Mouse (Mus musculus): ENCODE results near the gene Tmem127. TPM values are rescaled to one million over a fixed set of nuclear protein-coding genes. Genes with fewer than 3 reads are reported as not detected.
"Not testable (repeated sequence)": the region's sequence is repeated elsewhere in the genome, so short reads cannot be mapped to it uniquely, and the experiment has no call there.

Gene Tmem127
- total and polyA plus RNA-seq, 2 experiments from 2014 or later = 74.0 to 131 TPM

- ATAC-seq (ENCODE audit: low FRiP score) (peak; percentile 94), DNase-seq (ENCODE audit: low spot score) (peak; percentile 89)
- Histone ChIP-seq H3K27me3 (ENCODE audit: insufficient read depth, low read length) (no peaks in the 10 kb centered on the region), H3K36me3 (ENCODE audit: insufficient read depth, low read length) (no peaks in the 10 kb centered on the region), H3K4me2 (ENCODE audit: low read depth, low read length, poor library complexity, severe bottlenecking) (peak overlapping the region; percentile 78), H3K27ac (ENCODE audit: low read depth, low read length) (peak overlapping the region; percentile 95), H3K9me3 (ENCODE audit: low read length) (no peaks in the 10 kb centered on the region), H3K4me1 (ENCODE audit: insufficient read depth, low read length) (peaks cover 8% of the 10 kb centered on the region; the same call in 1 of the 2 replicates), H3K4me3 (ENCODE audit: low read depth, low read length) (peak overlapping the region; percentile 91), H3K9ac (replicated peaks; ENCODE audit: low read length, poor library complexity, severe bottlenecking) (peak overlapping the region; percentile 94)
- under 1% methylated on average over 58 of the region's 75 CpGs for WGBS
- no peak for TF ChIP-seq CTCF (IDR thresholded peaks at IDR 0.05)
Measured at GRCm38 (mm10) chr2:127270300-127271041, 22.8 kb downstream of the Tmem127 start.

- WGBS = 9% methylated on average over 8 of the region's 8 CpGs
- H3K9ac ChIP-seq (replicated peaks; ENCODE audit: low read length, poor library complexity, severe bottlenecking) = peak overlapping the region; percentile 94
- peak overlapping the region; percentile 91 for H3K4me3 ChIP-seq (ENCODE audit: low read depth, low read length)
- no peaks in the 10 kb centered on the region for H3K9me3 ChIP-seq (ENCODE audit: low read length)
- no peaks in the 10 kb centered on the region for H3K36me3 ChIP-seq (ENCODE audit: insufficient read depth, low read length)
- TF ChIP-seq CTCF (IDR thresholded peaks at IDR 0.05) = no peak
- ATAC-seq (ENCODE audit: low FRiP score) (no peak), DNase-seq (ENCODE audit: low spot score) (peak; percentile 63)
- H3K4me2 ChIP-seq (ENCODE audit: low read depth, low read length, poor library complexity, severe bottlenecking) = peak overlapping the region; percentile 78
- peak overlapping the region; percentile 95 for H3K27ac ChIP-seq (ENCODE audit: low read depth, low read length)
- no peaks in the 10 kb centered on the region for H3K27me3 ChIP-seq (ENCODE audit: insufficient read depth, low read length)
- peaks cover 8% of the 10 kb centered on the region; the same call in 1 of the 2 replicates for H3K4me1 ChIP-seq (ENCODE audit: insufficient read depth, low read length)
Measured at GRCm38 (mm10) chr2:127271042-127271515, 23.4 kb downstream of the Tmem127 start.

GRCm38 (mm10) chr2:127272049-127272448 is 24.3 kb downstream of the Tmem127 start:
- H3K9me3 ChIP-seq (ENCODE audit: low read length); H3K27me3 ChIP-seq (ENCODE audit: insufficient read depth, low read length); DNase-seq (ENCODE audit: low spot score); H3K9ac ChIP-seq (replicated peaks; ENCODE audit: low read length, poor library complexity, severe bottlenecking); H3K36me3 ChIP-seq (ENCODE audit: insufficient read depth, low read length); H3K4me2 ChIP-seq (ENCODE audit: low read depth, low read length, poor library complexity, severe bottlenecking); H3K4me3 ChIP-seq (ENCODE audit: low read depth, low read length); ATAC-seq (ENCODE audit: low FRiP score); H3K27ac ChIP-seq (ENCODE audit: low read depth, low read length); H3K4me1 ChIP-seq (ENCODE audit: insufficient read depth, low read length): not testable (repeated sequence)
- 92% methylated on average over 4 of the region's 4 CpGs for WGBS

- no peak overlapping the region for H3K4me3 ChIP-seq (ENCODE audit: low read depth, low read length)
- H3K27ac ChIP-seq (ENCODE audit: low read depth, low read length) = no peak overlapping the region
- H3K4me1 ChIP-seq (ENCODE audit: insufficient read depth, low read length) = peaks cover 8% of the 10 kb centered on the region; the same call in 1 of the 2 replicates
- TF ChIP-seq CTCF (IDR thresholded peaks at IDR 0.05) = no peak
- no peak overlapping the region for H3K4me2 ChIP-seq (ENCODE audit: low read depth, low read length, poor library complexity, severe bottlenecking)
- H3K9me3 ChIP-seq (ENCODE audit: low read length) = no peaks in the 10 kb centered on the region
- H3K27me3 ChIP-seq (ENCODE audit: insufficient read depth, low read length) = no peaks in the 10 kb centered on the region
- DNase-seq (ENCODE audit: low spot score) (no peak), ATAC-seq (ENCODE audit: low FRiP score) (no peak)
- 97% methylated on average over 3 of the region's 3 CpGs for WGBS
- H3K9ac ChIP-seq (replicated peaks; ENCODE audit: low read length, poor library complexity, severe bottlenecking) = no peak overlapping the region
- H3K36me3 ChIP-seq (ENCODE audit: insufficient read depth, low read length) = no peaks in the 10 kb centered on the region
Measured at GRCm38 (mm10) chr2:127272806-127273205, 25.1 kb downstream of the Tmem127 start.

GRCm38 (mm10) chr2:127274590-127274989 is 26.9 kb downstream of the Tmem127 start:
- Histone ChIP-seq H3K4me2 (ENCODE audit: low read depth, low read length, poor library complexity, severe bottlenecking) (no peak overlapping the region), H3K9ac (replicated peaks; ENCODE audit: low read length, poor library complexity, severe bottlenecking) (no peak overlapping the region), H3K4me1 (ENCODE audit: insufficient read depth, low read length) (peaks cover 8% of the 10 kb centered on the region; the same call in 1 of the 2 replicates), H3K4me3 (ENCODE audit: low read depth, low read length) (no peak overlapping the region), H3K36me3 (ENCODE audit: insufficient read depth, low read length) (no peaks in the 10 kb centered on the region), H3K27ac (ENCODE audit: low read depth, low read length) (no peak overlapping the region), H3K27me3 (ENCODE audit: insufficient read depth, low read length) (no peaks in the 10 kb centered on the region), H3K9me3 (ENCODE audit: low read length) (no peaks in the 10 kb centered on the region)
- WGBS = 78% methylated on average over 2 of the region's 2 CpGs
- no peak for TF ChIP-seq CTCF (IDR thresholded peaks at IDR 0.05)
- DNase-seq (ENCODE audit: low spot score) = no peak
- ATAC-seq (ENCODE audit: low FRiP score) = no peak

GRCm38 (mm10) chr2:127275551-127276320 is 28.0 kb downstream of the Tmem127 start:
- ATAC-seq (ENCODE audit: low FRiP score) (no peak), DNase-seq (ENCODE audit: low spot score) (no peak)
- Histone ChIP-seq H3K9me3 (ENCODE audit: low read length) (no peaks in the 10 kb centered on the region), H3K4me3 (ENCODE audit: low read depth, low read length) (no peak overlapping the region), H3K36me3 (ENCODE audit: insufficient read depth, low read length) (no peaks in the 10 kb centered on the region), H3K27ac (ENCODE audit: low read depth, low read length) (no peak overlapping the region), H3K4me1 (ENCODE audit: insufficient read depth, low read length) (peaks cover 8% of the 10 kb centered on the region; the same call in 1 of the 2 replicates), H3K4me2 (ENCODE audit: low read depth, low read length, poor library complexity, severe bottlenecking) (no peak overlapping the region), H3K9ac (replicated peaks; ENCODE audit: low read length, poor library complexity, severe bottlenecking) (no peak overlapping the region), H3K27me3 (ENCODE audit: insufficient read depth, low read length) (no peaks in the 10 kb centered on the region)
- TF ChIP-seq CTCF (IDR thresholded peaks at IDR 0.05) = no peak
- 86% methylated on average over 5 of the region's 5 CpGs for WGBS

Data from midbrain, postnatal 0 days (tissue).